Mouse (Mus musculus) thymus, postnatal 14 days (tissue): Measurements from ENCODE around the gene Homez.

Experiments used
- DNase-seq: peaks from one replicate; pipeline ENCODE4 v3.0.0; 2021

The Homez gene

GRCm38 (mm10) chr14:54870861-54871260 is at the start of gene Homez:
TSS of gene Homez (minus strand) at chr14:54870961.
- DNase-seq: no peak

DNA sequence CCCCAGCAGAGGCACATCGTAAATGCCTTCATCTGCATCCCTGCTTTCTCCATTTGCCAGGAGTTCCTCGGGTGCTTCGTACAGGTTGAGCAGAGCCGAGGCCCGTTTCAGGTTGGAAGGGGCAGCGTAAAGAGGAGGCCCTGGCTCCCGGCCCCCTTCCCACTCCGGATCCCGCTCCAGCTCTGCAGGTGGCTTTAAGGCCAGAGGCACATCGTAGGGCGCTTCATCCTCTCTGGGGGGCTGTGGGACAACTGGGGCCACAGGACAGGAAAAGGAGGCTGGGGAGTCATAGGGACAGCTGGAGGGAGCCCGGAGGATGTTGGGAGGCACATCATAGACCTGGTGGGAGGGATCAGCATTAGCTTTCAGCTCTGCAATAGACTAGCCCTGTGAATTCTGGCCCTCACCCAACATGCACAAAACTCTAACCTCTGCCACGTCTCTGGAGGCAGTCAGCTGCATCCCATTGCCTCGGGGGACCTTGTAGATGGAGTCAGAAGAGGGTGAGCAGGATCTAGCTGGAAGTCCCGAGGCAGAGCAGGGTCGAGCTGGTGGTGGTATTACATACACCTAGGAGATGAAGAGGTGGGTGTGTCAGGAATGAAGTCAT is 49.4 kb upstream of the Homez start:
- DNase-seq: no peak

GRCm38 (mm10) chr14:54913343-54913742 is 42.6 kb upstream of the Homez start:
- no peak for DNase-seq

GRCm38 (mm10) chr14:54912886-54913285 is 42.1 kb upstream of the Homez start, which contains the start of gene Slc22a17:
TSS of gene Slc22a17 (minus strand) at chr14:54913132.
- DNase-seq: peak; percentile 55

- peak; percentile 23 for DNase-seq
Measured at GRCm38 (mm10) chr14:54912109-54912850, 41.5 kb upstream of the Homez start.

DNA sequence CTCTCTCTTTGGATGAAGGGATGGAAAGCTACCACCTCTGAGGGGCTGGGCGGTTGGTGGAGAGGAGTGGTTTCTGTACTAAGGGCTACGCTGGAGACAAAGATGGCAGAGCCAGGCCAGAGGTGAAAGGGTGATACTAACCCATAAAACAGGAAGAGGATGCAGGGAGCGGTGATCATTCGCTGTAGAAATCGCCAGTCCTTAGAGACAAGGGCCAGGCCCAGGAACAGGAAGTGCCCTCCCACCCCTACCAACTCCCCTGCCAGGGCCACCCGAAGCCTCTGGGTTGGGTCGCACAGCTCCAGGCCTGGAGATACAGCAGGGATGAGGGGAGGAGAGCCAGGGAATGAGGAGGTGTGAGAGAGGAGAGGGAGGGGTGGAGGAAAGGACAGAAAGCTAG is 37.9 kb upstream of the Homez start:
- DNase-seq: no peak

DNA sequence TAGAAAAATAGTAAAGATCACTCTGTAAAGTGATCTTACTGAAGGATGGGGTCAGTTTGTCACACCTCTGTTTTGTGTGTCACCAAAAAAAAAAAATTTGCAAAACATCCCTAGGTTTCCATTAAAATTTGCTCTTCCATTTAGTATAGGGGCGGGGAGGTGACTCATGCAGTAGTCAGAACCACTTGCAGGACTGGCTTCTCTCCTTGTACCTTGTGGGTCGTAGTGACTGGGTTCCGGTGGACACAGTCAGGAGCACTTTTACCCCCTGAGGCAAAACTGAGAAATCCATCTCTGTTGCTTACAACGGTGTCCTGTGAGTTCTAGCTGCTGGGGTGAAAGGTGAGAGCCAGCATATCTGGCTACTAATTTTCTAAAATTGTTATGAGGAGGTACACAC is 32.9 kb upstream of the Homez start:
- DNase-seq: no peak

GRCm38 (mm10) chr14:54900383-54900782 is 29.6 kb upstream of the Homez start:
- DNase-seq: peak; percentile 68

DNA sequence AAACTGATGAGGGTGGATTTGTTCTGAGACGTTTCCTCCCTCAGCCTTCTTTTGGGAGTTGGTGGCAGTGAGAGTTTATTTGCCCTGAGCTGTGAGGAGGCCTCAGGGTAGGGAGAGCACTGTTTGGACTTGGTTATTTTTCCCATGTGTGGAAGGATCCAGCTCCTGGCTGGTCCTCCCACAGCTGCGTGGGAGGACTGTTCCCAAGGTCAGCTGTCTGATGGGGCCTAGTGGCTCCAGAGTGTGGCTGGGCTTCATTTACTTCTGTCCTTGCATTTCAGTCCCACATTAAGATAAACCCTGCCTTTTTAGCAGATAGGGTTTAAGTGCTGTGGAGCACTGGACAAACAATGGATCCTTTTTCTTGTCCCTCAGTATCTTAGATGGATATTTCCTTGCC is 26.7 kb upstream of the Homez start:
- no peak for DNase-seq

GRCm38 (mm10) chr14:54894296-54895151 is 23.8 kb upstream of the Homez start:
- DNase-seq: no peak

- peak; percentile 96 for DNase-seq
Measured at GRCm38 (mm10) chr14:54893651-54894181, 23.0 kb upstream of the Homez start.

GRCm38 (mm10) chr14:54892200-54892599 is 21.4 kb upstream of the Homez start, which contains the start of gene Pabpn1:
TSS of gene Pabpn1 (plus strand) at chr14:54892500.
- DNase-seq: no peak

GRCm38 (mm10) chr14:54885309-54885708 is 14.5 kb upstream of the Homez start:
- no peak for DNase-seq

DNA sequence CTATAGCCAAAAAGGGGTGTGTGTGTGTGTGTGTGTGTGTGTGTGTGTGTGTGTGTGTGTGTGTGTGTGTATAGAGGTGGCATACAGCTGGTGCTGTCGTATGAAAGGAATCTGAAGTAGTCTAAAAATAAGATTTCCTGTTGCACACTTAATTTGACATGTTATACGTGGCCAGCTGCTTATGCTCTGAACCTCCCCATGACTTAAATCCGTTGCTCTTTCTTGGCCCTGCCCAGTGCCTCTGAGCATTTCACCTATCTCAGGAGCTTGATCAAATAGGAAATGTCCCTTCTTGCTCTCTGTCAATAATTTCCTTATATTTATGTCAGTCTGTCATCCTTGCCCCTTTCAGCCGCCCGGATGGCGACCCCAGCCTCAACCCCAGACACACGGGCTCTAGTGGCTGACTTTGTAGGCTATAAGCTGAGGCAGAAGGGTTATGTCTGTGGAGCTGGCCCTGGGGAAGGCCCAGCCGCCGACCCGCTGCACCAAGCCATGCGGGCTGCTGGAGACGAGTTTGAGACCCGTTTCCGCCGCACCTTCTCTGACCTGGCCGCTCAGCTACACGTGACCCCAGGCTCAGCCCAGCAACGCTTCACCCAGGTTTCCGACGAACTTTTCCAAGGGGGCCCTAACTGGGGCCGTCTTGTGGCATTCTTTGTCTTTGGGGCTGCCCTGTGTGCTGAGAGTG is 13.4 kb upstream of the Homez start:
- no peak for DNase-seq

- DNase-seq: peak; percentile 32
Measured at GRCm38 (mm10) chr14:54883154-54884021, 12.6 kb upstream of the Homez start, which contains the start of the genes Bcl2l2 and Gm20521. TSS of gene Bcl2l2 (plus strand) at chr14:54883377. TSS of gene Gm20521 (plus strand) at chr14:54883441.

GRCm38 (mm10) chr14:54877048-54877715 is 6.4 kb upstream of the Homez start, which contains the start of gene Ppp1r3e:
TSS of gene Ppp1r3e (minus strand) at chr14:54877550.
- DNase-seq: peak; percentile 67

GRCm38 (mm10) chr14:54876539-54877047 is 5.8 kb upstream of the Homez start:
- peak; percentile 86 for DNase-seq

DNA sequence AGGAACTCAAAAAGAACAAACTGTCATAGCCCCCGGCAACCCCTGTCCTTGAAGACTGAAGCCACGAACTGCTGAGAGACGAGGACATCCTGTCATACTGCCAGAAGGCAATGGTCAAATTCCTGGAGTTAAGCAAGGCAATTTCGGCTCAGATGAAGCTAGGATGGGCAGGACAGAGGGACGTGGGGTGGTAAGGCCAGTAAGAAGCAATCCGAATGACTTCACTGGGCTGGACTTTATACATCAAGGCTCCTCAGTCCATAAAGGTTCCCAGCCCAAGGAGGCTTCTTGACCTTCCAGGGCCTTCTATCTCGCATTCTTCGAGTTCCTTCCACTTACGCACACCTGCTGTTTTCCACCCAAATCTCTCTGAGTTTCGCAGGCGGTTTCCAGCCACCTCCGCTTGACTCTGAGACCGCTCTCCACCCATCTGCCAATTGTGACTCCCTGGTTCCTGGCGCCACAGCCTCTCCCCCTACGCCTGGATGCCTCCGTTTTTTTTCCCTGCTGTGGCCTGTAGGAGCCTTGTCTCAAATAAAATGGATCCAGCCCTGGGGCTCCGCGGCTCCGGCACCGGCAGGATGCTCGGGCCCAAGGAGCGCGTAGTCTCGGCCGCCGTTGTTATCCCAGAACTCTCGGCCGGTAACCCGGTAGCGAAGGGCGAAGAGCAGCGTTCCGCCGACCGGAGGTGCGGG is 5.2 kb upstream of the Homez start:
- no peak for DNase-seq

DNA sequence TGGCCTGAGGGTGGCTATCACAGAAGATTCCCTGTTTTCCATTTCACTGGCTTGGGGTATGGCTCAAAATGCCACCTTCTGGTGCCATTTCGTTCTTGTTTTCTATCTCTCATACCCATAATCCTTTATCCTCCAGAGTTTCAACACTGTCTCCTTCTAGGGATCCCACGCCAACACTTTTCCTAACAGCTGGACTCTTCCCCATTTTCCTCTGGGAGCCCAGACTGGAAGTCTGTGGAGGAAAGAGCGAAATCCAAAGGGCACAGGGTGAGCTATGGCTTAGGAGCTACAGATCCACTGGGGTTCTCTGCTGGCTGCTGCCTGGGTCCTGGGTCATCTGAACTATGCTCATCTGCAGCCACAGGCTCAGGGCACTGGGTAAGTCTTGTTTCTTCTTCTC is 3.4 kb upstream of the Homez start:
- DNase-seq: no peak

DNA sequence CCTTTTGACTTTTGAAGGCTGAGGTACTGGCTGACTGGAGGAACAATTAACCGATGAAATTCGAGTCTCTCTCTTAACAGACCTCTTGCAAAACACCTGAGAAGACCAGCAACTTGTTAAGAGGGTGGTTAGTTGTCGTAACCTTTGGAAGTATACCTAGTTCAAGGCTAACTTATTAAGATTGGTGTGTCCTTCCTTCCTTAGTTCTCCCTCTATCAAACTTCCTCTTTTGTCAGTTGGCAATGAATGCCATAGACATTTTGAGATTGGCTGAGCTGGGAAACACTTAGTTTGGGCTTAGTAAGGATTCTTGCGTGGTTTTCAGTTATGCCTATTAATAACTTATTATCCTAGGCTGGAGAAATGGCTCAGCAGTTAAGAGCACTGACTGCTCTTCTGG is 2.7 kb downstream of the Homez start:
- DNase-seq: no peak
